Mouse (Mus musculus) urinary bladder, postnatal 0 days (tissue): ENCODE results near the gene Slc18b1. TPM values are rescaled to one million over a fixed set of nuclear protein-coding genes. Genes with fewer than 3 reads are reported as not detected.

Source experiments
- polyA plus RNA-seq: library from polyadenylated mRNA; unstranded; fragments of >200 nt; fragmentation: Nextera tagmentation; extraction: Ambion mirVana; gene quantifications from 2 replicates; pipeline ENCODE4 v1.2.1, GENCODE M21; 2015

The Slc18b1 gene
- 17.7 and 30.9 TPM in 2 replicates for polyA plus RNA-seq

GRCm38 (mm10) chr10:23796551-23797503 lies at the start of gene Slc18b1:
TSS of gene Slc18b1 (plus strand) at chr10:23796986.

GRCm38 (mm10) chr10:23787062-23787821 lies 9.5 kb upstream of the Slc18b1 start, which contains the start of gene Rps12:
TSS of gene Rps12 (minus strand) at chr10:23787275.

GRCm38 (mm10) chr10:23851228-23851912 lies 54.6 kb downstream of the Slc18b1 start, which contains the start of gene Vnn3:
TSS of gene Vnn3 (plus strand) at chr10:23851462.

Other genes starting within 250 kb of the Slc18b1 start
- 153 and 155 TPM in 2 replicates for gene Rps12, start 9.7 kb upstream of the Slc18b1 start, polyA plus RNA-seq
- 0.19 and 0.26 TPM in 2 replicates for gene Vnn3, start 54.5 kb downstream of the Slc18b1 start, polyA plus RNA-seq
- 1.3 and 2.5 TPM in 2 replicates for gene Vnn1, start 97.7 kb downstream of the Slc18b1 start, polyA plus RNA-seq
- gene Taar1, start 123.4 kb downstream of the Slc18b1 start, polyA plus RNA-seq = not detected in 2 replicates
- gene Taar2, start 141.6 kb downstream of the Slc18b1 start, polyA plus RNA-seq = not detected in 2 replicates
- gene Taar3, start 152.6 kb downstream of the Slc18b1 start, polyA plus RNA-seq = not detected in 2 replicates
- not detected in 2 replicates for gene Taar4, start 163.5 kb downstream of the Slc18b1 start, polyA plus RNA-seq
- gene Taar5, start 173.7 kb downstream of the Slc18b1 start, polyA plus RNA-seq = not detected in 2 replicates
- not detected in 2 replicates for gene Taar6, start 188.7 kb downstream of the Slc18b1 start, polyA plus RNA-seq
- not detected in 2 replicates for gene Taar7a, start 196.5 kb downstream of the Slc18b1 start, polyA plus RNA-seq
- gene Taar7b, start 203.0 kb downstream of the Slc18b1 start, polyA plus RNA-seq = not detected in 2 replicates
- not detected in 2 replicates for gene Taar7d, start 230.2 kb downstream of the Slc18b1 start, polyA plus RNA-seq
- not detected in 2 replicates for gene Taar7e, start 240.6 kb downstream of the Slc18b1 start, polyA plus RNA-seq